10 mouse cellular contexts compared by ENCODE assay signal in genomic region chrX:99358784-99359183, GRCm38 (mm10).
A peak's percentile ranks its signal among the peaks of the same experiment; 100 is the strongest.
DNase-seq lines count a peak whose midpoint lies in the region; ATAC-seq lines count a peak whose summit lies in the region.
"Had no signal": no experiment of that assay in that cellular context is flagged by ENCODE, and none has a peak within 500 bp of the region (broad histone marks: within the 10 kb centered on the region; RNA-seq: fewer than 3 reads in every experiment).

No protein-coding gene starts in this region.

- no peak overlapping the region for H3K4me3 ChIP-seq in forebrain, embryonic 14.5 days (ENCODE audit: low read depth, low read length)
- H3K4me3 ChIP-seq in forebrain, embryonic 16.5 days (replicated peaks; ENCODE audit: low read length), result no peak overlapping the region
- H3K4me3 ChIP-seq in heart, embryonic 16.5 days (ENCODE audit: low read length), result no peak overlapping the region
- no peak overlapping the region for H3K4me3 ChIP-seq in hindbrain, embryonic 11.5 days (ENCODE audit: low read depth, low read length)
- H3K4me3 ChIP-seq: embryonic facial prominence, embryonic 12.5 days had no signal

- H3K4me2 ChIP-seq in forebrain, embryonic 14.5 days (ENCODE audit: low read length), result no peak overlapping the region
- no peak overlapping the region for H3K4me2 ChIP-seq in forebrain, embryonic 16.5 days (ENCODE audit: low read length)
- H3K4me2 ChIP-seq in heart, embryonic 16.5 days (ENCODE audit: low read depth, low read length), result no peak overlapping the region
- no peak overlapping the region for H3K4me2 ChIP-seq in hindbrain, embryonic 11.5 days (replicated peaks; ENCODE audit: low read depth, low read length)
- H3K4me2 ChIP-seq: embryonic facial prominence, embryonic 12.5 days had no signal

- peak; percentile 27; the same call in 1 of the 2 replicates for ATAC-seq in forebrain, embryonic 14.5 days
- ATAC-seq in forebrain, embryonic 16.5 days, result no peak
- peak; percentile 74; the same call in 1 of the 2 replicates for ATAC-seq in heart, embryonic 16.5 days (replicated peaks; ENCODE audit: extremely low read depth, insufficient read depth, low FRiP score)
- no peak for ATAC-seq in hindbrain, embryonic 11.5 days (ENCODE audit: low FRiP score)

- no peaks in the 10 kb centered on the region for H3K27me3 ChIP-seq in forebrain, embryonic 14.5 days (replicated peaks; ENCODE audit: control insufficient read depth, insufficient read depth, low read length)
- H3K27me3 ChIP-seq in forebrain, embryonic 16.5 days (replicated peaks; ENCODE audit: control insufficient read depth, insufficient read depth, low read length), result no peaks in the 10 kb centered on the region; the same call in 1 of the 2 replicates
- H3K27me3 ChIP-seq in heart, embryonic 16.5 days (ENCODE audit: control insufficient read depth, insufficient read depth, low read length), result peaks cover 6% of the 10 kb centered on the region; the same call in 1 of the 2 replicates
- peaks cover 2% of the 10 kb centered on the region; the same call in 1 of the 2 replicates for H3K27me3 ChIP-seq in hindbrain, embryonic 11.5 days (ENCODE audit: control insufficient read depth, insufficient read depth, low read length)

- no peak for DNase-seq in forebrain, embryonic 14.5 days (ENCODE audit: low spot score)
- DNase-seq in adipocyte (ENCODE audit: low spot score), result peak; percentile 22
- peak; percentile 59 to 66 for DNase-seq in kidney, postnatal 25 days
- no peak for DNase-seq in thymus, postnatal 36 days
- no peak for DNase-seq in hindbrain, embryonic 11.5 days (ENCODE audit: low spot score)
- DNase-seq in right cerebral cortex, postnatal 25 days, result no peak
- DNase-seq: right cerebral cortex, postnatal 14 days had no signal

- no peaks in the 10 kb centered on the region for H3K36me3 ChIP-seq in forebrain, embryonic 14.5 days (ENCODE audit: control insufficient read depth, insufficient read depth, low read length)
- no peaks in the 10 kb centered on the region for H3K36me3 ChIP-seq in forebrain, embryonic 16.5 days (ENCODE audit: control insufficient read depth, insufficient read depth)
- no peaks in the 10 kb centered on the region for H3K36me3 ChIP-seq in heart, embryonic 16.5 days (ENCODE audit: control insufficient read depth, insufficient read depth)
- H3K36me3 ChIP-seq in hindbrain, embryonic 11.5 days (ENCODE audit: control insufficient read depth, insufficient read depth, low read length), result no peaks in the 10 kb centered on the region
- H3K36me3 ChIP-seq: embryonic facial prominence, embryonic 12.5 days had no signal

- H3K27ac ChIP-seq in forebrain, embryonic 14.5 days (ENCODE audit: low read depth, low read length), result no peak overlapping the region
- H3K27ac ChIP-seq in forebrain, embryonic 16.5 days (ENCODE audit: low read length), result no peak overlapping the region
- H3K27ac ChIP-seq in heart, embryonic 16.5 days (ENCODE audit: low read length), result no peak overlapping the region; the same call in 1 of the 2 replicates
- H3K27ac ChIP-seq in hindbrain, embryonic 11.5 days (ENCODE audit: low read depth, low read length), result no peak overlapping the region
- H3K27ac ChIP-seq: embryonic facial prominence, embryonic 12.5 days had no signal

- 44% methylated on average over 1 of the region's 1 CpGs for WGBS in forebrain, embryonic 14.5 days
- 57% methylated on average over 1 of the region's 1 CpGs for WGBS in forebrain, embryonic 16.5 days
- WGBS in heart, embryonic 16.5 days, result 33% methylated on average over 1 of the region's 1 CpGs
- WGBS in hindbrain, embryonic 11.5 days, result 40% methylated on average over 1 of the region's 1 CpGs

- H3K4me1 ChIP-seq in forebrain, embryonic 14.5 days (ENCODE audit: control insufficient read depth, insufficient read depth, low read length), result peaks cover 7% of the 10 kb centered on the region; the same call in 1 of the 2 replicates
- peaks cover 12% of the 10 kb centered on the region; the same call in 1 of the 2 replicates for H3K4me1 ChIP-seq in forebrain, embryonic 16.5 days (replicated peaks; ENCODE audit: control insufficient read depth, insufficient read depth, low read length)
- 0 out of 2 replicates have a peak, but pooled peaks cover 9% of the 10 kb centered on the region for H3K4me1 ChIP-seq in heart, embryonic 16.5 days (ENCODE audit: control insufficient read depth, insufficient read depth, low read length)
- no peaks in the 10 kb centered on the region for H3K4me1 ChIP-seq in hindbrain, embryonic 11.5 days (replicated peaks; ENCODE audit: control insufficient read depth, insufficient read depth, low read length)

- no peak overlapping the region for H3K9ac ChIP-seq in forebrain, embryonic 14.5 days (ENCODE audit: low read length)
- H3K9ac ChIP-seq in forebrain, embryonic 16.5 days (replicated peaks; ENCODE audit: low read depth, low read length), result no peak overlapping the region
- no peak overlapping the region for H3K9ac ChIP-seq in heart, embryonic 16.5 days (ENCODE audit: low read length)
- H3K9ac ChIP-seq in hindbrain, embryonic 11.5 days (ENCODE audit: low read depth, low read length), result no peak overlapping the region
- H3K9ac ChIP-seq: embryonic facial prominence, embryonic 12.5 days had no signal

- H3K9me3 ChIP-seq in forebrain, embryonic 14.5 days (replicated peaks; ENCODE audit: control insufficient read depth, low read length), result no peaks in the 10 kb centered on the region
- no peaks in the 10 kb centered on the region for H3K9me3 ChIP-seq in forebrain, embryonic 16.5 days (ENCODE audit: control insufficient read depth, low read length)
- no peaks in the 10 kb centered on the region for H3K9me3 ChIP-seq in heart, embryonic 16.5 days (replicated peaks; ENCODE audit: control insufficient read depth, low read length)
- H3K9me3 ChIP-seq in hindbrain, embryonic 11.5 days (ENCODE audit: control insufficient read depth, low read length), result no peaks in the 10 kb centered on the region
- H3K9me3 ChIP-seq: embryonic facial prominence, embryonic 12.5 days had no signal

Comparison
In these comparisons a context has a peak if more than half of its experiments do, and no peak if none do; other contexts are left out.
1. ATAC-seq: peak in forebrain, embryonic 14.5 days (single experiment) and heart, embryonic 16.5 days (single experiment); none in forebrain, embryonic 16.5 days (single experiment) and hindbrain, embryonic 11.5 days (single experiment).
2. DNase-seq: peak in adipocyte (single experiment) and kidney, postnatal 25 days (2 of 2); none in forebrain, embryonic 14.5 days (single experiment), thymus, postnatal 36 days (0 of 2), hindbrain, embryonic 11.5 days (single experiment) and right cerebral cortex, postnatal 25 days (single experiment).